Mouse (Mus musculus) C3H10T1/2 (cell line): ENCODE results near the gene Pmvk. TPM values are rescaled to one million over a fixed set of nuclear protein-coding genes. Genes with fewer than 3 reads are reported as not detected.

Experiments used
- polyA plus RNA-seq, 2 experiments: library from polyadenylated mRNA; unstranded; fragments of >200 nt; fragmentation: generic; extraction: Trizol; gene quantifications; one replicate each; pipeline ENCODE4 v1.2.1; 2012; ENCODE audit warnings: missing spikeins in 2 of 2

Gene Pmvk
- polyA plus RNA-seq = 10 to 100 TPM; 33.8 to 48.4 TPM

DNA sequence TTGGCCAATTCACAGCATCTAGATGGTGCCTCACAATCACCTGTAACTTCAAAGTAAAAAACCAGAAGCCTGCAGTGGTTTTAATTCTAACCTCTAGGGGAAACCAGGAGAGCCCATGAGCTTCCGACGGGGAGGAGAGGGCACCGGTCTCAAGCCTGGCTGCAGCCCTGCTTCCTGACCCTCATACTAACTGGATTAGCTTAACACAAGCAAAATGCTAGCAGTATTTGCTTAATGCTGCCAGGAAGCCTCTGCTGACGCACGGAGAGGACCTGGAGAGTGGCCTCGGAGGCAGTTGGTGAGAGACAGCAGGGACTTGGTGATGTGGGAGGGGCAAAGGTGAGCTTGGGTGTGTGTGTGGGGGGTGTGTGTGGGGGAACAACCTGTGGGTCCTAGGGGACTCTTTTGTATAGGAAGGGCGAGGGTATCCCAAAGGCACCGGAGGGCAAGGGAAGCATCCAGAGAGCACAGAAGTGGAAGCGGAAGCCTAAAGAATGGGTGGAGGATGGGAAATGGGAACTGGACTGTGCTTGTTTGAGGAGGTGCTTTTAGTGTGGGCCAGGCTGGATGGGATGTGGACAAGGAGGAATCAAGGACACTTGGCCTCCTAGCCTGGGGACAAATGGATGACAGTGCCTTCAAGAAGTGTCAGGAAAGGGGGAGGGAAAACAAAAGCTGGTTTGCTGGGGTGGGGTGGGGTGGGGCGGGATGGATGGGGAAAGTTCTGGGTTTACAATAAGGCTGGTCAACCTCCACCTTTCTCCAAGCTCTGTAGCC is at the start of gene Pmvk:
Gene Pmvk (plus strand): TSS at position 141 of the 777 bp plus-strand sequence.

DNA sequence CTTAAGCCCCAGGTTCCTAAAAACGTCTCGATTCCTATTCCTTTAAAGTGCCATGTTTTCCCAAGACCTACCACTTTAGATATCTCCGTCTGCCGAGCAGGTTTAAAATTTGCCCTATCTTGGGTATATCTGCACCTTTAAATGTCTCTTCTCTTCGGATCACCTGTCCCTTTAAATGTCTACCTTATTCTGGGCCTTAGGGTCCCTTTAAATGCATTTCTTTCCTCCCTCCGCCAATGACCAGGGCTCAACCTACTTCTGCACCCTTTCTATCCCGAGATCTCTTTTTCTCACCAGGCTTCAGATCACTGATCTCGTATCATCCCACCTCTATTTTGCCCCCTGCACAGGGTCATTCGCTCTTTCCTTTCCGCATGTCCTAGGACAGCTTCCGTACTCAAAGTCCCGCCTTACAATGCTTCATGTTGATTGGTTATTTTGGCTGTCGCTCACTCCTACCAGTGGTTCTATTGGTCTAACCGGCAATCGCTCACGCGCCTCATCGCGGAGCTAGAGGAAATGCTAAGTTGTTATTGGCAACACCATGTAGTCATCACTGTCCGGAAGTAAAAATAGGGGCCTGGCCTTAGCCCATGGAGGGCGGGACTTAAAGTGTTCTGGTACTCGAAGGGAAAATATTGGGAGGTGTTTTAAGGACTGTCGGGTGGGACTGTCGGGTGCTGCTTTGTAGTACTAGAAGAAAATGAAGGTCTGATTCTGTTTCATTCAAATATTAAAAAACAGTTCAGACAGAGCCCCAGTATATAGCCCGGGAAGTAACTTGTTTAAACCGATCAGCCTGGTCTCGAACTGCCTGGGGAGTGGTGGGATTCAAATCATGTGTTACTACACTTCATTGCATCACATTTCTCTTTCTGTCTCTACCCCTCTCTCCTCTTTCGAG is 42.6 kb upstream of the Pmvk start, which contains the start of gene Flad1:
Gene Flad1 (minus strand): TSS at position 381 of the 904 bp plus-strand sequence.

DNA sequence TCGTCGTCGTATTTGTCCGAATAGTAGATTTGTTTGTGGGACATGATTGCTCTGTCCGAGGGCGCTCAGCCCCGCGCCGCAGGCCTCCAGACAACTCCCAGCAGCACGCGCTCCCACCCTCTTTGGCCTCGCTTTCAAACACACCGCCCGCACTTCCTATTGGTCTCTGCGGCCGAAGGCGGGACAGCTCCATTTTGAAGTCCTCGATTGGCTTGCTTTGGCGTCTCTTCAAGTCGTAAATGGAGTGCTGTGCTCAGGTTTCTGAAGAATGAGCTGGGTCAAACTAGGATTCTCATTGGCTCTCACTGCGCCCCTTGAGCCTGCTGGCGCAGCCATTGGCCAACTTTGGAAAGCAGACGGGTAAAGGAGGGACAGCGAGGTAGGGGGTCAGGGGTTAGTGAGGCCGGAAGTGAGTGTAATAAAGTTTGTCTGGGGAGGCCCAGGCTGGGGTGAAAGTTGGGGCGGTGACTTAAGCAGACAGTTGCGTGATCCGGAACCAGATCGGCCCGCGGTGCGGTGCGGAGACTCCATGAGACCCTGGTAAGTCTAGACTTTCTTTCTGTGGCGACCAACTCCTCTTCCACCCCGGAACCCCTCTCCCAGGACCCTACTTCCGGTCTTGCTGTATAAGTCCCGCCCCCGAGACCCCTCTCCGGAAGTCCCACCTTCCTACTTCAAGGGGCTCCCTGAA is 36.0 kb upstream of the Pmvk start, which contains the start of the genes Cks1b and Shc1:
Gene Cks1b (minus strand): TSS at position 214 of the 691 bp plus-strand sequence.
Gene Shc1 (plus strand): TSS at position 274 of the 691 bp plus-strand sequence.

DNA sequence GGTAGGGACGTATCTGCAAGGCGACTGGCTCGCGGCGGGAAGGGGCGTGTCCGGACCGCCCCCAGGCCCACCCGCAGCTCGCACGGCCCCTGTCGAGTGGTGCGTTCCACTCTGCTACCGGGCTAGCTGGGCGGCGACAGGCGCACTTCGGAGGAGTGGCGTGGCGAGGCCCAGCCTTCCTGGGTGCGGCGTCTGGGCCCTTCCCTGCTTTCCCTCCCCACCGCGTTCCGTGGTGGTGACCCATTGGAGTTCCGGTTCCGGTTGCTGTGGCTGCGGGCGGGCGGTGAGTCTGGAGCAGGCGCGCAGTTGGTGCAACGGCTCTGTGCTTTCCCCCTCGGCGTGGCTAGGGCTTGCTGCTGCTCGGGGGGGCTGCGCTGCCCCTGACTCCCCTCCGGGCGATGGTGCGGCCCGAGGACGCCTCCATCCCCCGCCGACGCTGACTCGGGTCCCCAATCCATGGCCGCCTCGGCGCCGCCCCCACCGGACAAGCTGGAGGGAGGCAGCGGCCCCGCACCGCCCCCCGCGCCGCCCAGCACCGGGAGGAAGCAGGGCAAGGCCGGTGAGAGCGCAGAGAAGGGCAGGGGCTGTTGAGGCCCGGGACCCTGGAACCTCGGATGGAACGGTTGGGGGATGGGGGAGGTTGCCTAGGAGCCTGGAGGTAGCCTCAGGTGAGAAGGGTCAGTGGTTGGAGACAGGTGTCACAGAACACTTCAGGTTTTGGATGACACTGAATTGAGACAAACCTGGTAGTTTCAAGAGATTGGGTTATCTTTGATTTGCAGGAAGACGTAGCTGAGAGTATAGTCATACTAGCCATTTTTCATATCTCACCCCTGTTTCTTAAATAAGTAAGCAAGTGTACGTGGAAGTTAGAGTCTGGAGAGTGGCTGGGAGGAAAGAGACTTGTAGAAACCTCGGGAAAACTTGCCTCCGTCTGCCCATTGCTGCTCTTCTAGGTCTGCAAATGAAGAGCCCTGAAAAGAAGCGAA is 23.9 kb upstream of the Pmvk start, which contains the start of gene Pygo2:
Gene Pygo2 (plus strand): TSS at position 44 of the 989 bp plus-strand sequence.

DNA sequence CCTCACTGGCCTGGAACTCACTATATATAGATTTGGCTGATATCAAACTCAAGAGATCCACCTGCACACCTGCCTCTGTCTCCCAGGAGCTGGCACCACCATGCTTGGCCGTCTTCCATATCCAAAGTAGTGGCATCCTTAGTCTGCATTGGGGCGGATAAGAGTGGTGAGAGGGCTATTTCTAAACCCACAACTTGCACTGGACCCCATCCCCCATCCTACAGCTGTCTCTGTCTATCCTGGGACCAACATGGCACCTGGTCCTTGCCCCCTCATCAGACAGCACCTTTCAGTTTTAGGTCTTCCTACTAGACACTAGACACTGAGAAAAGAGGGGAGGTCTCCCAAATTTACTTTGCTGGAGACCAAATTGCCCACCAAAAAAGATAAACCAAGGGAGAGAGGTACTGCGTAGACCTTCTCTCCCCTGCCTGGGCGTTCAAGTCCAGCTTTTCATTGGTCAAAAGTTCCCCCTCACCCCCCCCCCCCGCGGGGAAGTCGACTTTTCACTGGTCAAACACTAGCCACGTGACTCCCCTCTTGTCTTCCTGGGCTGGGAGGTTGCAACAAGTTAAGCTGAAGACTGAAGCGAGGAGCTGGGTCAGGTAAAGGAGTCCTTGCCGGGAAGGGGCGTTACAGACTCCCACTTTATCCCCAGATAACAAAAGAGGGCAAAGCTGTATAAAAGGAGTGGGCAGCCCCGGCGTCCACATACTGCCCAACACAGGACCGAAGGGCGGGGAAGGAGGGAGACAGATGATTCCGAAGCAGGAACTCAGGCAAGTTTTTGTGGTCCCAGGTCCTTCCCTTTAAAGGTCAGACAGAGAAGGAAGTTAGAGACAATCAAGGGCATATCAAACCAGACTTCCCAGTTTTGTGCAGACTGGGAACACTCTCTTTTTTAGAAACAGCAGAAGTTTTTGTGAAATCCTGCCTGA is 17.9 kb upstream of the Pmvk start, which contains the start of gene Pbxip1:
Gene Pbxip1 (plus strand): TSS at position 531 of the 938 bp plus-strand sequence.

Other genes starting within 250 kb of the Pmvk start
- gene Thbs3, start 239.4 kb upstream of the Pmvk start, polyA plus RNA-seq = 10 to 100 TPM in 1 of 2 experiments, 1 to 10 TPM in 1; 4.9 to 20.8 TPM
- gene Mtx1, start 227.5 kb upstream of the Pmvk start, polyA plus RNA-seq = 100 to 1,000 TPM; 154 to 198 TPM
- gene Muc1, start 225.5 kb upstream of the Pmvk start, polyA plus RNA-seq = under 1 TPM; 0.19 to 0.83 TPM
- 100 to 1,000 TPM; 242 to 330 TPM for gene Krtcap2, start 208.6 kb upstream of the Pmvk start, polyA plus RNA-seq
- gene Trim46, start 208.2 kb upstream of the Pmvk start, polyA plus RNA-seq = 10 to 100 TPM in 1 of 2 experiments, 1 to 10 TPM in 1; 2.6 to 10.1 TPM
- gene Dpm3, start 195.2 kb upstream of the Pmvk start, polyA plus RNA-seq = 100 to 1,000 TPM; 266 to 496 TPM
- gene Slc50a1, start 184.0 kb upstream of the Pmvk start, polyA plus RNA-seq = 10 to 100 TPM; 42.6 to 99.0 TPM
- 10 to 100 TPM; 17.9 to 33.6 TPM for gene Efna1, start 173.4 kb upstream of the Pmvk start, polyA plus RNA-seq
- 1 to 10 TPM; 1.9 to 8.8 TPM for gene Efna3, start 131.6 kb upstream of the Pmvk start, polyA plus RNA-seq
- gene Efna4, start 116.5 kb upstream of the Pmvk start, polyA plus RNA-seq = 10 to 100 TPM in 1 of 2 experiments, 1 to 10 TPM in 1; 7.9 to 33.4 TPM
- 100 to 1,000 TPM in 1 of 2 experiments, 10 to 100 TPM in 1; 85.2 to 200 TPM for gene Adam15, start 104.5 kb upstream of the Pmvk start, polyA plus RNA-seq
- under 1 TPM; 0.02 to 0.15 TPM for gene Dcst2, start 92.6 kb upstream of the Pmvk start, polyA plus RNA-seq
- gene Dcst1, start 89.3 kb upstream of the Pmvk start, polyA plus RNA-seq = 1 to 10 TPM in 1 of 2 experiments, under 1 TPM in 1; 0.28 to 1.5 TPM
- 10 to 100 TPM; 18.7 to 21.5 TPM for gene Zbtb7b, start 59.8 kb upstream of the Pmvk start, polyA plus RNA-seq
- under 1 TPM in 1 of 2 experiments, not detected in 1; 0.58 TPM for gene Lenep, start 51.7 kb upstream of the Pmvk start, polyA plus RNA-seq
- 10 to 100 TPM; 11.2 to 13.3 TPM for gene Flad1, start 42.7 kb upstream of the Pmvk start, polyA plus RNA-seq
- gene Cks1b, start 36.2 kb upstream of the Pmvk start, polyA plus RNA-seq = 100 to 1,000 TPM; 144 to 161 TPM
- 10 to 100 TPM; 25.5 to 78.6 TPM for gene Shc1, start 36.1 kb upstream of the Pmvk start, polyA plus RNA-seq
- 10 to 100 TPM; 32.6 to 45.6 TPM for gene Pygo2, start 24.3 kb upstream of the Pmvk start, polyA plus RNA-seq
- 10 to 100 TPM in 1 of 2 experiments, 1 to 10 TPM in 1; 2.0 to 22.2 TPM for gene Pbxip1, start 17.8 kb upstream of the Pmvk start, polyA plus RNA-seq
- under 1 TPM in 1 of 2 experiments, not detected in 1; 0.05 TPM for gene Kcnn3, start 65.6 kb downstream of the Pmvk start, polyA plus RNA-seq